Mouse (Mus musculus): ENCODE data around the gene Eid3.

Eid3 gene

DNA sequence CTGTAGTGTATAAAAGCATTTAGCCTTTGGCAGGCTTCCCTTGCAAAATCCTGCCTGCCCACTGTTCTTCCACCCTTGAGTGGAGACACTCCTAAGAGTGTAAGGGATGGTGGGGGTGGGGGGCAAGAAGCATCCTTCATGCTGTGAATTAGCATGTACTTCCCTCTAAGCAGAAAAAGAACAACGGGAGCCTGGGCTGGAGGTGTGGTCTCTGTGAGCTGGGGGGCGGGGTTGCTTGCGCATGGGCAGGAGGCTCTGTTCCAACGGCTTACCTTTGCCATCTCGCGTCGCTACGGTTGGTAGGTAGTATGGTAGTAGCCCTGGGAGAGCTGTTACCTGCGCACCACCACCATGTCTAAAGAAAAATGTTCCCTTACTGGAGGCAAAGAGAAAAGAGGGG lies at the start of gene Eid3:
Eid3 (plus strand) TSS at position 271 of the 400 bp plus-strand sequence.
- no peak for DNase-seq

DNA sequence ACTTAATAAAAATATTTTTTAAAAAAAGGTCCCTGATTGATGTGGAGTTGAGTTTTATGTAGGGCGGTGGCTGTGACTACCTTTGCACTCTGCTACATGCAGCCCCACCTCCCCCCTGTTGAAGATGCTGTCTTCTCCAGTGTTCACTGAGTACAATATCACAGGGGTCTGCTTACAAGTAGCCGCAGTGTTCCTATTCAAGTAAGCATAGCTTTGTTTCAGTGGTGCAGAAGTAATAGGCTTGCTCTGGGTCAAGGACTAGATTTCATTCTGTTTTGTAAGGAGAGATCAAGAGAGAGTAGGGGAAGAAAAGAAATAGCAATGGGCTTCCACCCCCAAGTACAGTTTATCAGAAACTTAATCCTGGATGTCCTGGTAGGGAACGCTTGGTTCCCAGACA lies 48.9 kb upstream of the Eid3 start:
- no peak for DNase-seq

DNA sequence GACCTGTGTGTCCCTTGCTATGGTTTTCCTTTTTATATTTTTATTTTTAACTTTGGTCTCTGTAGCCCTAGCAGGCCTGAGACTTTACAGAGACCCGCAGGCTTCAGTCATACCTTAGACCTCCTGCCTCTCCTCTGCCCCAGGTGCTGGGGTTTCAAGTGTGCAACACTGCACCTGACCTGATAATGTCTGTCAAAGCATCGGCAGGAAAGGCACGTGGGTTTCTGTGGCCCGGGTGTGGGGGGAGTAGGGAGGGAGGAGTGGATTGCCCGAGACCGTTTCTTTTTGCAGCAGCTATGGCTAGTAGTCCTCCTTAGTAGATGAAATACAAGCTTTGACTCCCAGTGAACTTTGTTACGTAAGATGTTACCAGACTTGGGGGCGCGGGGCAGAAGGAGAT lies 48.5 kb upstream of the Eid3 start:
- no peak for DNase-seq

DNA sequence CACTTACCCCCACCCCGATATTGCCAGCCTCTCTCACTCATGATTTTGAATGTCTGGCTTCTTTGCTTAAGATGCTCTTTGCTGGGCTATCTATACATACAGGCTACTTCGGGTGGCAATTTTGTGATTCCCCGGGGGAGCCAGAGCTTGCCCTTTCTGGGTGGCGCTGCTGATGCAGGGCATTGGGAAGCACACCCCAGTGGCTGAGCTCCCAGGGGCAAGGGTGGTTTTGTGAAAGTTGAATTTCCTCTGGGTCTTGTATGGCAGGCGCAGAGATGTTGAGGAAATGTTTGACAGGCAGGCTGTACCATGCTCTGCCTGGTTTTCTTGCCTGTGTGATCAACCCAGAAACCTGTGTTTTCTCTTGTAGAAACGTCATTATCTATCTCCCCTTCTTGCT lies 47.8 kb upstream of the Eid3 start:
- DNase-seq, result no peak

DNA sequence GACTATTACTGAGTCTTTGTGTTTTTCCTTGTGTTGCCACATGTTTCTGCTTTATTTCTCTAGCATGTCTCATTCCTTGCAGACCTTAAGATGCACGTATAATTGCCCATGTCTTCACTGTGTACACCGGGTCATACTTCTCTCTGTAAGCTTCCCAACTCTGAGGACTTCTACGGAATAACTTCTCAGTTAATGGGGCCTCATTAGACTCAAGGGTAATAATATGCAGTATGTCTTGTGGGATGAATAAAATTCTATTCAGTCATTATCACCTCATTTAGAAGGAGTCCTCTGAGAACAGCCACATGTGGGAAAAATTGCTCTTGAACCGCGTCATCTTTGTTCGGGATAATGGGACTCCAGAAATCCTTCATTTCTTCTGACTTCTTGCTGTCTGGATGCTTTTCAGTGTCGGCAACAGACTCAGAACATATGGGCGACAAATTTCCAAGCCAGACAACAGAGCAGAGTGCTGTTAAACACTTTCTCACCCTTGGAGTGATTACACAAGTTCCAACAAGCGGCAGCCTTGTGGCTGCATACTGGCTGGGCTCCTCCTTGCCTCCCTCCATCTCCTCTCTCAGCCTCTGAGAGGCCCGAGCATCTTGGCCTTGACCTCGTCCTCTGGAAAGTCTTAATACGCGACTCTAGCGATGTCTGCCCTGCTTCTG lies 43.2 kb upstream of the Eid3 start:
- no peak for DNase-seq

DNA sequence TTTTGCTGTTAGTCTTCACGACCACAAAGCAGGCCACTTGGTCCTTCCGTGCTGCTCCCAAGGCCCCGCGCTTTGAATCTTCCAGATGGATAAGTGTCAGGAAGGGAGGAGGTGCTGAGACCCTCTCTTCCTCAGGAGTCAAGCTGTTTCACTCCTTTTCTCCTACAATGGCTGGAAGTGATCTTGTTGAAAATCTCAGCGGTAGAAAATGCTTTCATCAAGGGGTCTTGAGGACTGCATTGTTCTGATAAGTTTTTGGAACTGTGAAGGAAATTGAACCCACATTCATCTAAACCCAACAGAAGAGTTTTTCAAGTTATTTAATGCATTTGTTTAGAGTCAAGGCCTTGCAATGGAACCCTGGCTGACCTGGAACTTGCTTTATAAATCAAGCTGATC lies 42.6 kb upstream of the Eid3 start:
- no peak for DNase-seq

DNA sequence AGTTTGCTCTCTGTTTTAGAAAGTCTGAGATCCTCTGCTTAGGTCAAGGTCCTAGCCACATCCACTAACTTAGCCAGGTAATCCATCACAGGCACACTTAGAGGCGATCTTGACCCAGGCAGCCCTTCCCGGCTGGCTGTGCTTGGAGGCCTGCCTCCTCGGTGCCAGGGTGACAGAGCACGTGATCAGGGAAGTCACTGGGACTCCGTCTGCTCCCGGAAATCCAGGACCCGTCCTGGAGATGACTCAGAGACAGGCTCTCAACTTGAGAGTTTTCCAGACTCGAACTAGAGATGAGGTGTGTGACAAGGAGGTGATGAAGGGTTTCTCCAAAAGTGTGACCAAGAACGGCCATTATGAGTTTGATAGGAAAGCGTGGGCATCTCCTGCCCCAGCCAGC lies 41.9 kb upstream of the Eid3 start:
- DNase-seq, result no peak

DNA sequence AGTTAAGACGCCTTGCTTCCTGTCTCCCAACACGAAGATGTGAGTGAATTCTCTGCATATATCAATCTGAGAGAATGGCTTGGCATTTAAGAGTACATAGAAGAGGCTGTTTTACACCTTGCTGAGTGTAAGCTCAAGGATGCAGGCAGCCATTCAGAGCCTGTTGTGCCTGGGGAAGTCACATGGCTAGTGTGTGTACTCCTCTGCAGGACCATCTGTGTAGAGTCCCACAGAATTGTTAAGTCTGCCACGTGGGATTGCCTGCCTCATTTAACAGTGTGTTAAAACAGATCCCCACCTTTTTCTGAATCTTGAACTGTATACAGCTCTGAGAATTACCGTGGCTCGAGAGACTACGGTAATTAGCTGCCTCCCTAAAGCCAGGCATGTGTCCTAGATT lies 39.9 kb upstream of the Eid3 start:
- DNase-seq, result no peak

DNA sequence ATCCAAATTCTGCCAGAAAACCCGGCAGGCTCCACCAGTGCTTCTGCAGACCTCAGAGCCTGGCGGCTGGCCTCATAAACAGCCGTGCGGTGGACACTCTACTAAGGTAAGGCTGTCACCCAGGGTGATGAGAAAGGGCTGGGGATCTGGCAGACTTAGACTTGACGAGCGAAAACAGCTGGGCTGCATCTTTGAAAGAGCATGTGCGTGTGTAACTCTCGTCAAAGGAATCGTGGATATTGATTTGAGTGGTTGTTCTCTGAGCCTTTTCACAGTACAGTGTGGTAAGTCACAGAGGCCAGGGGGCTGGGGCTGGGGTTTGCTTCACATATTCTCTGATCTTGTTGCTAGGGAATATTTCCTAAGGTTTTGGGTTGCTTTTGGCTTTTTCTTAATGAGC lies 32.5 kb upstream of the Eid3 start, which contains the start of gene Txnrd1:
Txnrd1 (plus strand) TSS at position 26 of the 400 bp plus-strand sequence.
- no peak for DNase-seq

DNA sequence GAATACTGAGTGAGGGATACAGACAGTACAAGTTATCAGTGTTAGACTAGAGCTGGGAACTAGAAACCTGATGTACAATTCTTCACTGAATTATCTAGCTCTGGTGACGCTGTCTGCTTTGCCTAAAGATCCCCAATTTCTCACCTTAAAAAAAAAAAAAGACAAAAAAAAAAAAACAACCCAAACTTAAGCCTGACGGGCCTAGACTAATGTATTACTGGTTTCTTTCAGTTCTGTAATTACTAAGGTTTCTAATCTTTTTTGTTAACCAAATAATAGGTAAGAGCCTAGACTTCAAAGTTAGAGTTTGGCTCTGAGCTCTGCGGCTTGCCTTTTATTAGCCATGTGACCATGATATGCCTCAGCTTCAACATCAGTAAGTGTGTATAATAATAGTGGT lies 30.5 kb upstream of the Eid3 start:
- DNase-seq, result no peak

DNA sequence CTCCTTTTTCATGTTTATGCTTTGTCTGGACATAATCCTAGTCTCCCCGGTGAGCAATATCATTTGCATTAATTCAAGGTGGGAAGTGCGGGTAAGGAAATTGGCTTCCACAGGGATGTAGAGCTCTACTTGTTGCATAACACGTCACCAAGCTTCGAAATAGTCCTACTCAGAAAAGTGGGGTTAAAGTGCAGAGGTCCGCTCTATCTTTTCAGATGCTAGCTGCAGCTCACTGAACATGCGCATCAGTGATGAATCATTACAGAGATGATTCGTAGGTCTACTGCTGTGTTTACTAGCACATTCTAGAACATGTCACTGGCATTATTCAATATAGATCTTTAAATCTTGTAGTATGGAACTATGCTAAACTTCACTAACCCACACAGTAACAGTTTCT lies 28.0 kb upstream of the Eid3 start:
- no peak for DNase-seq

DNA sequence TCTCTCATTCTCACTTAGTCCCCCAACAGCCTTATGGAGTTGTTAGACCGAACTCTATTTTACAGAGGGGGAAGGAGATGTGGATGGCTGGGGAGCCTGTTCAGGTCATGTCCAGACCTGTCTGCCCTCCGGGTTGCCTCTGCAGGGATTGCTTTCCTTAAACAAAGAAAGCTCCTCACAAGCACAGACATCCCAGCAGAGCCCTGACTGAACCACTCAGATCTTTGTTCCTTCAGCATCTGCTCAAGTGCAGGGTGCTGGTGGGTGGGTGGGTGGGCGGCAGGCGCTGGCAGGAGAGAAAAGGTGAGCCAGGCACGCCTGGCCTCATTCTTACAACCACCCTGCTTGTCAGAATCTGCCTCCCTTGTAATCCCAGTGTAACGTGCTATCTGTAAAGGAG lies 22.3 kb upstream of the Eid3 start:
- DNase-seq, result no peak

DNA sequence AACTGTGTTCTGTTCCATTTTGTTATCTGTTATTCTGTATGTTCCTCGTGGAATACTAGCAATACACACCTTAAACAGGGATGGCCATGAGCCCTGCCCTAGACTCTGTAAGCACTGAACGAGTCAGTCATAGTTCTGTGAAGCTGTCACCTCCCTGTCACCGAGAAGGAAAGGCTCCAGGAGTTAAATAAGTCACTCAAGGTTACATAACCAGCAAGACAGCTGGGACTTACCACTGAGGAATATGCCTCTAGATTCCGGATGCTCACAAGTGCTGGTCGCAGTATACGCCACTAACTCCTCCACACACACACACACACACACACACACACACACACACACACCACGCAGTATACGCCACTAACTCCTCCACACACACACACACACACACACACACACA lies 21.7 kb upstream of the Eid3 start:
- DNase-seq, result no peak

DNA sequence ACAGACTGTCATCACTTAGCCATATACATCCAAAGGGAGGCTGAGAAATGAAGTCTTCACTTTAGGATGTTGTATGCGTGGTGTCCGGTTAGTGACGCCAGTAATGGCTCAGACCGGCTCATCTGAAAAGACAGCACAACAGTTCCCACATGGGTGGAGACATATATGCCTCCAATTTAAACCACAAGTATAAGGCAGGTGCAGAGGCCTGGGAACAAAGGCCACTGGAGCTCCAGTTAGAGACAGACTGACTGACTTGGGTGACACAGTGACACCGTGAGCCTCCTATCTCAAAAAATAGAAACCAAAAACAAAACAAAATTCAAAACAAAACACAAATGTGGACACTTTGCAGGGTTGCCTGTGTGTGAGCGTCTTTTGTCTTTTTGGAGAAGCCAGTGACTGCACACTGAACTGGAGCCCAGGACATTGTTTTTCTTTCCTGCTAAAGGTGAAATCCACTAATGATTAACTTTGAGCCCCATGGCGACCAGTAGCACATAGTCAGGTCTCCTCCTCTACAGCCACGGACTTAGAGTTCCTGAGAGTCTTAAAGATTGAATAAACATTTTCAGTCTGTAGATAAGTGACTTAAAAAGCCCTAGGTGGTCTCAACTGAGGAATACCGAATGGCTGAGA lies 18.5 kb upstream of the Eid3 start:
- no peak for DNase-seq

DNA sequence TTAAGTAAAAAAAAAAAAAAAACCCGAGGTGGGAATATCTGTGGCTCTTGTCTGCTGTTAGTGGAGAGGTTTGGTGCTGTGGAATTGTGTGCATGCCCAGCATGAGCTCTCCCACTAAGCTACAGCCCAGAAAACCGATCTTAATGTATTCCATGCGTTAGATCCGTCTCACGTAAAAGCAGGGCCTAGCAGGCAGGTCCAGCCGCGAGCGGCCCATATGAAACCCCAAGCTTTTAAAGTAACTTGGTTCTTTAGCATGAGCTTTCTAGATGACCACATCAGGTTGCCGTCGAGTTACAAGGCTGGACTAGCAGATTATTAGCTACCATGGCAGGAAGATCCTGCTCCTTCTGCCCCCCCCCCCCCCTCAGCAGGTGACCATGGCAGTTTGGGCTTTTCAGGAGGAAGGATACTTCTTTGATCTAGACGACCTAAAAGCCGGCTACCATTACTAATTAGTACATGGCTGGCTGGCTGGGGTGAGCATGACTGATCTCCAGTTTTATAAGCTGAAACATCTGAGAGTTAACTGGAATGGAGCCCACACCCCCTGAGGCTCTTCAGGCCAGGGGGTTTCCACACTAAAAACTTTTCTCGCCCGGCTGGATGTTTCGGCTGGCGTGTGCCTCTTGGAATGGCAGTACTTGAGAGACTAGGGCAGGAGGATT lies 16.6 kb upstream of the Eid3 start:
- no peak for DNase-seq

DNA sequence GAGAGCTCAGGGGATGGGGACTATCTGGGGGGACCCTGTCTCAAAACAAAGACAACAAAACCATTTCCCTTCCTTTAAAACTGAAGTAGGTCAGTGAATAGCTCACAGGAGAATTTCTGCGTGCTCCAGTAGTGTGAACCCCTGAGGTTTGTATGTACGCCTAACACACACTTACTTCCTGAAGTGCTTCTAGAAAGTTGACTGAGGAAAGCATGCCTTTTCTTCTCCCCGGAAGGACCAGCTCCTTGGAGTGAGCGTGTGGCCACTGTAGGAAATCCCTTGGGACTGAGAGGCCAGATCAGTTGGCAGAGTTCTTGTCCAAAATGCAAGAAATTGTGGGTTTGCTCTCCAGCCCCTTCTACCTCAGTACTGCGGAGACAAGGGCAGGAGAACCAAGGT lies 16.1 kb upstream of the Eid3 start:
- no peak for DNase-seq

DNA sequence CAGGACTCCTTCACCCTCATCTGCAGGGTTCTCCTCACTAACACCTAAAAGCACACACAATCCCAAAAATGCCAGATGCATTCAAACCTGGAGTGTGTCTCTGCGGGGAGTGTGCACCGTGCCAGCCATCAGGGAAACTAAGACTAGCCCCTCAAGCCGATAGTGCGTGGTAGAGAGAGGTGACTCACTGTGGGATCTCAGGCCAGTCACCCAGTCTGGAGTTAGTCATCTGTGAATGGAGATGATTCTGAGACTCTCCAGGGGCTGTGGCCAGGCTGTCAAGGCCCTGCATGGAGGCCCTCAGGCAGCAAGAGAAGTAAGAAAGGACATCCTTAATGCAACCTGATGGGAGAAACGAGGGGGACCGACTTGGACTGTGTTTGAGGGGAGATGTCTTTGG lies 14.7 kb upstream of the Eid3 start:
- no peak for DNase-seq

DNA sequence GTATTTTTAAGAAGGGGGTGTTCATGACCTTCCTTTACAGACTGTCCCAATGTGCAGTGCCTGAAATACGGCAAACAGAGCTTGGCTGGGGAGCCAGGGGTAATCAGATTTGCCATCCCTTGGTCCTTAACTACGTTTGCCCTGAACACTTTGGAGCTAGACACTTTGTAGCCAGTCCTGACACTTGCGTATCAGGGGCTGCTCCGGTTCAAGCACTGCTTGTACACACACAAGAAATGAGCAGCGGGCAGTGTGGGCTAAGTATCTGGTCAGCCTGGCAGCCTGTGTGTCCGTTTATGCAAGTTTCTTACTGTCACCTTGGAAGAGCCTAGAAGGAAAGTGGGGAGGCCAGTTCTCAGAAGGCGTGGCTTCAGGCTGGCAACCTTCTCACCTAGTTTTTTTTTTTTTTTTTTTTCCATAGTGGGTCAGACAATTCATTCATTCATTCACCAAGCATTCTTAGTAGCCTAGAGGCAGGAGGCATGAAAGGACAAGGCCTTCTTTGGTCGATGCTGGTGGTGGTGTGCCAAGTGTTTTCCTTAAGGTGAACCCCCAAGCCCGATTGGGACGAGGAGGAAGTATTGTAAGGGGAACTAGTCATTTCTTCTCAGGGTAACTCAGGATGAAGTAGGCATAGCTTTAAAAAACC lies 8.3 kb upstream of the Eid3 start:
- DNase-seq, result no peak

DNA sequence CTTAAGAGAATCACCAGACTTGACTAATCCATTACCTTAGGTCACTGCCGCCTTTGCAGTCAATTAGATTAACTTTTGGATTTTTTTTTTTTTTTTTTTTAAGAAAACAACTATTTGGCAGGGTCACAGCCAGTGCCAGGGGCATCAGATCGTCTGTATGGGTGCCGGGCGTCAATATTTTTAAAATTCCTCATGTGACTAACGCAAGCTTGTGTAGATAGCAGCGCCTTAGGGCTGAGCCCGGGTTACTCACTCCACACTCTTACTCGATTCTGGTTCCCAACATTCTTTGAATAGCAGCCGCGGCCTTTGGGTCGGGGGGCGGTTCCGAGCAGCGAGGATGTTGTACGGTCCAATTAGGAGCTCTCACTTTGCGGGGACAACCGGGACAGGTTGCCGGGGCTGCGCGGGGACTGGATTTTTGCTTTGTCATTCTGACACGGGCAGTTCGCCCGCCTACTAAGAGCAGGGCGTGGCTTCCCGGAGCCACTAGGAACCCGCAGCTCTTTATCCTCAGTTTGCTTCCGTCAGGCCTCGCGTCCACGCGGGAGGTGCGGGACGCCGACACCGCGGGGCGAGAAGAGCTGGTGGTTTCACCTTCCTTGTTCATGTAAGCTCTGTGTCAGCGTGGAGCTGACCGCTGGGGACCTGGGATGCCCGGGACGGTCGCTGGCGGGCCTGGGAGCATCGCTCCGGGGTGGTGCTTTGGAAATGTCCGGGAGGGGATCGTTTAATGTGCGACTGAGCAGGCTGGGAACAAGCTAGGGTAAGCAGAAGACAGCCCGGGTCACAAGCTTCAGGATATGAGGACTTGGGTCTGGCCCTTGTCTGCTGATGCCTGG lies 7.5 kb upstream of the Eid3 start:
- DNase-seq, result peak; percentile 89

DNA sequence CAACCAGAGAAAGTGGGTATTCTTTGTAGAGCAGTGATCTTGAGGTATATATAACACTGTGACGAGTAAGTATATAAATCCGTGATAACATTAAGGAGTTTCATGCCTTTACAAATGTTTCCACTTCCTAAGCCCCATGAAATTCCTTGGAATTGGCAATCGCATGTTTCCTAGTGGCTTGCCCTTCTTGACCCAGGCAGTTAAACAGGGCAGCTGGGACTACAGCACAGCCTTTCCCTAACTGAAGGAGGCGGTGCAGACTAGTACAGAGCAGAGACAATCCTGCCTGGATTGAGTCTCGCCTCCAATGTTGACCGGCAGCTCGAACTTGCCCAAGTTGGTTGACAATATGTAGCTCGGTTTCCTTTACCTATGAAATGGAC lies 6.9 kb upstream of the Eid3 start:
- peak; percentile 20 for DNase-seq

DNA sequence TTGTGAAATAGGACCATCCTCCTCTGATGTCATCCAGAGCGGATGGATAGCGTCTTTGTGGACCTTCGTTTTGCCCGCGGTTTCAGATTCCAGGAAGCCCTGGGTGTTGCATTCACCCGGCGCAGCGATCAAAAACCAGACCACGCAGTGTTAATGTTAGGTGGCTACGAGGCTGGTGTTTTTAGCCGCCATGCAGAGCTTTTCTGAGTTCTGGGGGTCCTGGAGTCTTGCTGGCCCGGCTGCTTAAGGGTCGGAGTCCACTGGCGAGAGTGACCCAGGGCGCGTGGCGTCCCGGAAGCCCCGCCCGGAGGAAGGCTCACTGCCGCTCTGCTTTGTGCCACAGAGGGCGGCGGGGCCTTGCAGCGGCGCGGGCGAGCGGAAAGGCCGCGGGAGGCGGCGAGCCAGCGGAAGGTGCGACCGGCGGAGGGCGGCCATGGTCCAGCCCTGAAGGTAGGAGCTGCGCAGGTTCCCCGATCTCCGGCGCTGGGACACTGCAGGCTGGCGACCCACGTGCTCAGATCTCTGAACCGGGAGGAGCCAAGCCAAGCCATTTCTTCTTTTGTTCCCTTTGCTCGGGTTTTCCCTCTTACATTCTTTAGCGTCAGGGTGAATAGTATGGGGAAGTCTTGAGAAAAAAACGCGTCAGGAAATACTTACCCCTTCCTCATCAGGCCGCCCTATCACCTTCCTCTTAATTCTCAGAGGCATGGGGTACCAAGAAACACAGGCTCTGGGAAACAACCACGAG lies 6.1 kb upstream of the Eid3 start:
- peak; percentile 75 for DNase-seq

DNA sequence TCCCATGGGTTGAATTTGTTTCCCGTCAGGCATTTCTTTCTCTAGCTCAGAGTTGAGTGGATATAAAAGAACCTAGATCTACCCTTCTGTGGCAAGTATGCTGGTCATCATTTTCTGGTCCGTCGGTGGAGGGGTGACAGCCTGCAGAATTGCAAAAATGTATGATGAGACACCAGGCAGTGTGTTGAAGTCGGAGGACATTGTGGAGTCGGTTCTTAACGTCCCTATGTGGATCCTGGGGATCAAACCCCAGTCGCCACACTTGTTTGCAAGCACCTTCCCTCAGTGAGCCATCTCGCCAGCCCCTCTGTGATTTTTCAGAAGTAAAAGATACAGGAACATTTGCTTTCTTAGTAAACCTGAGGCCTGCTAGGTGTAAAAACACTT lies 5.5 kb upstream of the Eid3 start:
- DNase-seq, result no peak
